Mouse (Mus musculus) heart, embryonic 10.5 days (tissue): Measurements from ENCODE around the gene Dpm3. TPM values are rescaled to one million over a fixed set of nuclear protein-coding genes. Genes with fewer than 3 reads are reported as not detected.
A peak's percentile ranks its signal among the peaks of the same experiment; 100 is the strongest.

ENCODE experiments used
- DNase-seq: peaks from one replicate; pipeline ENCODE4 v3.0.0-alpha.2; 2017; ENCODE audit warnings: low spot score
- H3K27ac ChIP-seq: fragments of 300-500 bp; sonication (generic); 2 replicates; pipeline ENCODE4 v1.5.1; 2016; ENCODE audit warnings: mild to moderate bottlenecking
- H3K27me3 ChIP-seq: fragments of 300-500 bp; sonication (generic); 2 replicates; pipeline ENCODE4 v1.6.1; 2016; ENCODE audit warnings: mild to moderate bottlenecking; ENCODE audit not compliant: poor library complexity, insufficient read depth, severe bottlenecking
- H3K36me3 ChIP-seq: fragments of 300-500 bp; sonication (generic); 2 replicates; pipeline ENCODE4 v1.6.1; 2016; ENCODE audit warnings: mild to moderate bottlenecking, moderate library complexity
- H3K4me1 ChIP-seq: fragments of 300-500 bp; sonication (generic); 2 replicates; pipeline ENCODE4 v1.6.1; 2016; ENCODE audit warnings: mild to moderate bottlenecking
- H3K4me3 ChIP-seq: fragments of 300-500 bp; sonication (generic); 2 replicates; pipeline ENCODE4 v1.5.1; 2016; ENCODE audit warnings: mild to moderate bottlenecking, moderate library complexity
- H3K9me3 ChIP-seq: fragments of 300-500 bp; sonication (generic); 2 replicates; pipeline ENCODE4 v1.6.1; 2016; ENCODE audit warnings: mild to moderate bottlenecking, moderate library complexity
- WGBS: fragments of 180-500 bp; shearing (Covaris S2); methylation state at CpG from one replicate; pipeline ENCODE4 v1.1.7; 2016; 5-methylcytosine and 5-hydroxymethylcytosine counted together
- polyA plus RNA-seq: library from polyadenylated mRNA; unstranded; fragments of >200 nt; fragmentation: Nextera tagmentation; extraction: Ambion mirVana; gene quantifications from 2 replicates; pipeline ENCODE4 v1.2.1, GENCODE M21; 2016

Dpm3 gene
- polyA plus RNA-seq, 1 experiment from 2014 or later: 86.0 TPM

GRCm38 (mm10) chr3:89225918-89226317, 33.2 kb upstream of the Dpm3 start:
- WGBS: 54% methylated on average over 4 of the region's 4 CpGs

GRCm38 (mm10) chr3:89226361-89226760, 32.8 kb upstream of the Dpm3 start:
- Histone ChIP-seq H3K4me3 (peak overlapping the region; percentile 64), H3K27ac (peak overlapping the region; percentile 85; the same call in 1 of the 2 replicates), H3K4me1 (peaks cover 53% of the 10 kb centered on the region), H3K9me3 (no peaks in the 10 kb centered on the region), H3K36me3 (peaks cover 5% of the 10 kb centered on the region; the same call in 1 of the 2 replicates), H3K27me3 (peaks cover 59% of the 10 kb centered on the region)
- DNase-seq: no peak
- WGBS: 35% methylated on average over 11 of the region's 11 CpGs

More at GRCm38 (mm10) chr3:89225918-89226317, 33.2 kb upstream of the Dpm3 start:
- peaks cover 6% of the 10 kb centered on the region; the same call in 1 of the 2 replicates for H3K36me3 ChIP-seq
- DNase-seq: no peak
- peak overlapping the region; percentile 64 for H3K4me3 ChIP-seq
- peaks cover 53% of the 10 kb centered on the region for H3K4me1 ChIP-seq
- H3K9me3 ChIP-seq: no peaks in the 10 kb centered on the region
- H3K27ac ChIP-seq: peak overlapping the region; percentile 62
- H3K27me3 ChIP-seq: peaks cover 54% of the 10 kb centered on the region

- no peak for DNase-seq
- peak within 1 kb of the TSS; percentile 64 for H3K4me3 ChIP-seq
- peaks cover 64% of the 10 kb centered on the region for H3K27me3 ChIP-seq
- H3K36me3 ChIP-seq: peaks cover 3% of the 10 kb centered on the region; the same call in 1 of the 2 replicates
- no peaks in the 10 kb centered on the region for H3K9me3 ChIP-seq
- 5% methylated on average over 21 of the region's 21 CpGs for WGBS
- peak within 1 kb of the TSS; percentile 85 for H3K27ac ChIP-seq
- peaks cover 53% of the 10 kb centered on the region for H3K4me1 ChIP-seq
These were observed 32.3 kb upstream of the Dpm3 start, which contains the start of gene Mtx1 for GRCm38 (mm10) chr3:89226900-89227299. Gene Mtx1, minus strand, starts transcription at chr3:89227088.

GRCm38 (mm10) chr3:89227307-89228179, 31.6 kb upstream of the Dpm3 start:
- peak overlapping the region; percentile 64 for H3K4me3 ChIP-seq

GRCm38 (mm10) chr3:89228180-89228549, 31.0 kb upstream of the Dpm3 start:
- H3K4me1 ChIP-seq: peaks cover 53% of the 10 kb centered on the region
- H3K36me3 ChIP-seq: peaks cover 3% of the 10 kb centered on the region; the same call in 1 of the 2 replicates
- peak overlapping the region; percentile 64 for H3K4me3 ChIP-seq
- H3K27me3 ChIP-seq: peaks cover 77% of the 10 kb centered on the region
- peak; percentile 94 for DNase-seq
- WGBS: under 1% methylated on average over 20 of the region's 20 CpGs
- H3K9me3 ChIP-seq: no peaks in the 10 kb centered on the region
- H3K27ac ChIP-seq: peak overlapping the region; percentile 85

More at GRCm38 (mm10) chr3:89227307-89228179, 31.6 kb upstream of the Dpm3 start:
- Histone ChIP-seq H3K36me3 (peaks cover 3% of the 10 kb centered on the region; the same call in 1 of the 2 replicates), H3K27me3 (peaks cover 71% of the 10 kb centered on the region), H3K9me3 (no peaks in the 10 kb centered on the region), H3K27ac (peak overlapping the region; percentile 85), H3K4me1 (peaks cover 53% of the 10 kb centered on the region)
- 4% methylated on average over 41 of the region's 41 CpGs for WGBS
- peak; percentile 96 for DNase-seq

- Histone ChIP-seq H3K4me3 (peak within 1 kb of the TSS; percentile 64), H3K27me3 (peaks cover 79% of the 10 kb centered on the region), H3K4me1 (peaks cover 56% of the 10 kb centered on the region), H3K9me3 (no peaks in the 10 kb centered on the region), H3K27ac (peak within 1 kb of the TSS; percentile 85), H3K36me3 (no peaks in the 10 kb centered on the region)
- 20% methylated on average over 10 of the region's 10 CpGs for WGBS
- DNase-seq: no peak
These were observed 30.3 kb upstream of the Dpm3 start, which contains the start of gene Muc1 for GRCm38 (mm10) chr3:89228836-89229235. Gene Muc1, plus strand, starts transcription at chr3:89229057.

- Histone ChIP-seq H3K4me3 (0 out of 2 replicates have a peak overlapping the region, but pooled peaks have one; percentile 64), H3K4me1 (peaks cover 52% of the 10 kb centered on the region), H3K27me3 (peaks cover 74% of the 10 kb centered on the region), H3K9me3 (no peaks in the 10 kb centered on the region), H3K36me3 (no peaks in the 10 kb centered on the region), H3K27ac (no peak overlapping the region)
- WGBS: 62% methylated on average over 4 of the region's 4 CpGs
- no peak for DNase-seq
These were observed 29.9 kb upstream of the Dpm3 start for GRCm38 (mm10) chr3:89229276-89229675.

GRCm38 (mm10) chr3:89230561-89230960, 28.6 kb upstream of the Dpm3 start:
- H3K27ac ChIP-seq: no peak overlapping the region
- WGBS: 80% methylated on average over 2 of the region's 2 CpGs
- H3K36me3 ChIP-seq: 0 out of 2 replicates have a peak, but pooled peaks cover 2% of the 10 kb centered on the region
- peaks cover 70% of the 10 kb centered on the region for H3K27me3 ChIP-seq
- H3K4me1 ChIP-seq: peaks cover 41% of the 10 kb centered on the region
- no peak for DNase-seq
- no peaks in the 10 kb centered on the region for H3K9me3 ChIP-seq
- H3K4me3 ChIP-seq: no peak overlapping the region

GRCm38 (mm10) chr3:89231345-89231744, 27.8 kb upstream of the Dpm3 start:
- Histone ChIP-seq H3K4me3 (no peak overlapping the region), H3K27me3 (peaks cover 69% of the 10 kb centered on the region), H3K36me3 (0 out of 2 replicates have a peak, but pooled peaks cover 2% of the 10 kb centered on the region), H3K9me3 (no peaks in the 10 kb centered on the region), H3K27ac (no peak overlapping the region), H3K4me1 (peaks cover 33% of the 10 kb centered on the region)
- 59% methylated on average over 7 of the region's 7 CpGs for WGBS
- DNase-seq: no peak

GRCm38 (mm10) chr3:89231772-89232275, 27.3 kb upstream of the Dpm3 start:
- H3K27me3 ChIP-seq: peaks cover 68% of the 10 kb centered on the region
- peaks cover 28% of the 10 kb centered on the region for H3K4me1 ChIP-seq
- DNase-seq: no peak
- no peaks in the 10 kb centered on the region for H3K9me3 ChIP-seq
- WGBS: 69% methylated on average over 16 of the region's 16 CpGs
- H3K4me3 ChIP-seq: no peak overlapping the region
- 0 out of 2 replicates have a peak, but pooled peaks cover 2% of the 10 kb centered on the region for H3K36me3 ChIP-seq
- H3K27ac ChIP-seq: no peak overlapping the region

GRCm38 (mm10) chr3:89232614-89233013, 26.5 kb upstream of the Dpm3 start:
- peaks cover 22% of the 10 kb centered on the region for H3K4me1 ChIP-seq
- no peak overlapping the region for H3K4me3 ChIP-seq
- H3K27ac ChIP-seq: no peak overlapping the region
- peaks cover 5% of the 10 kb centered on the region; the same call in 1 of the 2 replicates for H3K36me3 ChIP-seq
- H3K27me3 ChIP-seq: peaks cover 69% of the 10 kb centered on the region
- no peaks in the 10 kb centered on the region for H3K9me3 ChIP-seq
- DNase-seq: no peak
- WGBS: 59% methylated on average over 6 of the region's 6 CpGs

- DNase-seq: no peak
- whole genome bisulfite sequencing: 75% methylated on average over 14 of the region's 14 CpGs
- H3K27ac ChIP-seq: peak overlapping the region; percentile 36; the same call in 1 of the 2 replicates
- H3K9me3 ChIP-seq: no peaks in the 10 kb centered on the region
- H3K4me3 ChIP-seq: no peak overlapping the region
- peaks cover 20% of the 10 kb centered on the region for H3K4me1 ChIP-seq
- H3K36me3 ChIP-seq: peaks cover 7% of the 10 kb centered on the region; the same call in 1 of the 2 replicates
- peaks cover 72% of the 10 kb centered on the region for H3K27me3 ChIP-seq
These were observed 25.5 kb upstream of the Dpm3 start for GRCm38 (mm10) chr3:89233562-89234110.
